Mouse (Mus musculus) left cerebral cortex, adult 2 months (tissue): ENCODE data around the gene Serpina3g. TPM values are rescaled to one million over a fixed set of nuclear protein-coding genes. Genes with fewer than 3 reads are reported as not detected.

Experiments
- DNase-seq, 2 experiments: peaks; one replicate each; pipeline ENCODE4 v3.0.0; 2021 to 2022; ENCODE audit warnings: low spot score in 2 of 2, mixed read lengths in 1 of 2; ENCODE audit errors: extremely low spot score in 1 of 2
- H3K27ac ChIP-seq: fragments of 200-600 bp; 2 replicates; pipeline ENCODE4 v1.8.1; 2022
- H3K4me3 ChIP-seq: fragments of 200-600 bp; 2 replicates; pipeline ENCODE4 v1.8.1; 2022
- CTCF ChIP-seq: fragments of 200-600 bp; IDR thresholded peaks from 2 replicates; pipeline ENCODE4 v1.8.1; 2022; ENCODE audit warnings: antibody characterized with exemption, mild to moderate bottlenecking, moderate library complexity
- intact Hi-C: fragments of 180-260 bp; cut with DNase I; formaldehyde crosslinking; loops from one replicate; pipeline ENCODE4 v1.15.1; 2025
- total RNA-seq, 2 experiments: library from RNA; stranded (reverse); gene quantifications; 2 replicates each; pipeline ENCODE4 v1.2.3; 2021

Gene Serpina3g
- total RNA-seq, 2 experiments from 2014 or later: not detected

- no peak overlapping the region for H3K4me3 ChIP-seq
- TF ChIP-seq CTCF: no peak
- intact Hi-C loops: no loop called here
- no peak overlapping the region for H3K27ac ChIP-seq
- DNase-seq: no peak
Measured at GRCm38 (mm10) chr12:104243307-104243706, 7.3 kb downstream of the Serpina3g start.

GRCm38 (mm10) chr12:104245092-104245491, 9.0 kb downstream of the Serpina3g start:
- no peak for DNase-seq
- intact Hi-C loops: loop anchor here (5.0 kb wide), 1 partner anchor 52 kb away; no protein-coding TSS in a partner anchor
- peak; percentile 55 for TF ChIP-seq CTCF
- Histone ChIP-seq H3K4me3 (no peak overlapping the region), H3K27ac (no peak overlapping the region)

- peak in 1 of 2 experiments; percentile 18 for DNase-seq
- H3K27ac ChIP-seq: no peak overlapping the region
- no peak for TF ChIP-seq CTCF
- no peak overlapping the region for H3K4me3 ChIP-seq
- intact Hi-C loops: loop anchor here (5.0 kb wide), 1 partner anchor 52 kb away; no protein-coding TSS in a partner anchor
Measured at GRCm38 (mm10) chr12:104245595-104245994, 9.6 kb downstream of the Serpina3g start.

GRCm38 (mm10) chr12:104247553-104248002, 11.5 kb downstream of the Serpina3g start:
- DNase-seq: peak in 1 of 2 experiments; percentile 13
- TF ChIP-seq CTCF: no peak
- Histone ChIP-seq H3K27ac (no peak overlapping the region), H3K4me3 (no peak overlapping the region)
- intact Hi-C loops: loop anchor here (1.0 to 5.0 kb wide), 3 partner anchors 50 to 171 kb away; no protein-coding TSS in a partner anchor

- no peak overlapping the region for H3K4me3 ChIP-seq
- intact Hi-C loops: loop anchor here (5.0 kb wide), 1 partner anchor 49 kb away; no protein-coding TSS in a partner anchor
- no peak for TF ChIP-seq CTCF
- H3K27ac ChIP-seq: no peak overlapping the region
- DNase-seq: no peak
Measured at GRCm38 (mm10) chr12:104248231-104248630, 12.2 kb downstream of the Serpina3g start.

GRCm38 (mm10) chr12:104261041-104261440, 25.0 kb downstream of the Serpina3g start:
- no peak for DNase-seq
- H3K27ac ChIP-seq: no peak overlapping the region
- TF ChIP-seq CTCF: no peak
- H3K4me3 ChIP-seq: no peak overlapping the region
- intact Hi-C loops: no loop called here

- TF ChIP-seq CTCF: no peak
- intact Hi-C loops: no loop called here
- Histone ChIP-seq H3K27ac (no peak within 1 kb of the TSS), H3K4me3 (no peak within 1 kb of the TSS)
- no peak for DNase-seq
Measured at GRCm38 (mm10) chr12:104262863-104263262, 26.8 kb downstream of the Serpina3g start, which contains the start of gene Serpina3i. Serpina3i (plus strand) TSS chr12:104263122.

GRCm38 (mm10) chr12:104266374-104266773, 30.3 kb downstream of the Serpina3g start:
- no peak for TF ChIP-seq CTCF
- intact Hi-C loops: no loop called here
- no peak overlapping the region for H3K27ac ChIP-seq
- DNase-seq: no peak
- H3K4me3 ChIP-seq: no peak overlapping the region

- Histone ChIP-seq H3K4me3 (no peak overlapping the region), H3K27ac (no peak overlapping the region)
- intact Hi-C loops: no loop called here
- DNase-seq: no peak
- no peak for TF ChIP-seq CTCF
Measured at GRCm38 (mm10) chr12:104278216-104279055, 42.4 kb downstream of the Serpina3g start.

- H3K27ac ChIP-seq: no peak overlapping the region
- DNase-seq: no peak
- intact Hi-C loops: no loop called here
- H3K4me3 ChIP-seq: no peak overlapping the region
- TF ChIP-seq CTCF: no peak
Measured at GRCm38 (mm10) chr12:104279056-104279435, 43.0 kb downstream of the Serpina3g start.

- H3K27ac ChIP-seq: no peak overlapping the region
- intact Hi-C loops: no loop called here
- TF ChIP-seq CTCF: no peak
- no peak for DNase-seq
- no peak overlapping the region for H3K4me3 ChIP-seq
Measured at GRCm38 (mm10) chr12:104283380-104283779, 47.3 kb downstream of the Serpina3g start.

GRCm38 (mm10) chr12:104288336-104288735, 52.3 kb downstream of the Serpina3g start:
- no peak for TF ChIP-seq CTCF
- Histone ChIP-seq H3K27ac (no peak overlapping the region), H3K4me3 (no peak overlapping the region)
- DNase-seq: no peak
- intact Hi-C loops: no loop called here
